9 mouse cellular contexts compared by ENCODE assay signal in genomic region chrX:73718271-73718670, GRCm38 (mm10). TPM values are rescaled to one million over a fixed set of nuclear protein-coding genes. Genes with fewer than 3 reads are reported as not detected.
DNase-seq lines count a peak whose midpoint lies in the region; ATAC-seq and TF ChIP-seq lines count a peak whose summit lies in the region.
"Had no signal": no experiment of that assay in that cellular context is flagged by ENCODE, and none has a peak within 500 bp of the region (broad histone marks: within the 10 kb centered on the region; RNA-seq: fewer than 3 reads in every experiment).

No protein-coding gene starts in this region.

- TF ChIP-seq CTCF in hindbrain, postnatal 0 days (IDR thresholded peaks at IDR 0.05; ENCODE audit: low read depth): no peak

- H3K9ac ChIP-seq in hindbrain, postnatal 0 days (replicated peaks; ENCODE audit: low read length): no peak overlapping the region
- H3K9ac ChIP-seq: midbrain, embryonic 12.5 days had no signal

- H3K4me1 ChIP-seq in hindbrain, postnatal 0 days (ENCODE audit: insufficient read depth, low read length): no peaks in the 10 kb centered on the region

- H3K9me3 ChIP-seq in hindbrain, postnatal 0 days (ENCODE audit: low read length): no peaks in the 10 kb centered on the region
- H3K9me3 ChIP-seq: midbrain, embryonic 12.5 days had no signal

- peak; percentile 91 for DNase-seq in heart, adult 11 months
- no peak for DNase-seq in heart, postnatal 14 days
- peak; percentile 30 for DNase-seq in Muller cell, postnatal 12 days (ENCODE audit: inconsistent ontology term)
- peak; percentile 29 for DNase-seq in fibroblast of lung, adult 2 months (ENCODE audit: low read depth)
- DNase-seq in hindbrain, postnatal 0 days (ENCODE audit: low spot score): no peak
- DNase-seq in lung, postnatal 10 days: peak; percentile 4
- no peak for DNase-seq in right cerebral cortex, adult 18-20 months
- DNase-seq in thymus, postnatal 14 days: no peak

- H3K27ac ChIP-seq in hindbrain, postnatal 0 days: no peak overlapping the region
- H3K27ac ChIP-seq: midbrain, embryonic 12.5 days had no signal

- intact Hi-C loops in heart, postnatal 14 days (cut with DNase I): loop anchor here (10.0 kb wide), 1 partner anchor 227 kb away; no protein-coding TSS in a partner anchor

- no peaks in the 10 kb centered on the region for H3K27me3 ChIP-seq in hindbrain, postnatal 0 days (ENCODE audit: insufficient read depth, low read length)
- H3K27me3 ChIP-seq: midbrain, embryonic 12.5 days had no signal

- no peaks in the 10 kb centered on the region for H3K36me3 ChIP-seq in hindbrain, postnatal 0 days (ENCODE audit: insufficient read depth, low read length)
- H3K36me3 ChIP-seq: midbrain, embryonic 12.5 days had no signal

- H3K4me2 ChIP-seq in hindbrain, postnatal 0 days (ENCODE audit: low read depth, low read length): peak overlapping the region; percentile 21; the same call in 1 of the 2 replicates

- no peak overlapping the region for H3K4me3 ChIP-seq in hindbrain, postnatal 0 days (ENCODE audit: low read length)

- WGBS in hindbrain, postnatal 0 days: 51% methylated on average over 3 of the region's 3 CpGs

- ATAC-seq in hindbrain, postnatal 0 days: no peak

RNA-seq across cellular contexts. Expression of gene Abcd1, which starts 1.9 kb away (rescaled TPM):
- total RNA-seq in heart, postnatal 14 days (2021): 10 to 100 TPM; 27.8 TPM
- 16.6 and 18.0 TPM in 2 replicates for total RNA-seq in hindbrain, postnatal 0 days (2014; rRNA removed)
- 8.4 and 8.5 TPM in 2 replicates for polyA plus RNA-seq in hindbrain, postnatal 0 days (2015; fragmentation: Nextera tagmentation; extraction: Ambion mirVana)

RNA-seq across cellular contexts. Expression of gene Bcap31, which starts 2.3 kb away (rescaled TPM):
- 10 to 100 TPM; 75.8 to 89.6 TPM for total RNA-seq in heart, postnatal 14 days (2021)
- total RNA-seq in hindbrain, postnatal 0 days (2014; rRNA removed): 50.1 and 50.6 TPM in 2 replicates
- 150 and 157 TPM in 2 replicates for polyA plus RNA-seq in hindbrain, postnatal 0 days (2015; fragmentation: Nextera tagmentation; extraction: Ambion mirVana)

RNA-seq across cellular contexts. Expression of gene Plxnb3, which starts 38.6 kb away (rescaled TPM):
- total RNA-seq in heart, postnatal 14 days (2021): 1 to 10 TPM; 1.0 to 1.2 TPM
- 7.4 and 13.6 TPM in 2 replicates for total RNA-seq in hindbrain, postnatal 0 days (2014; rRNA removed)
- 1.8 and 2.0 TPM in 2 replicates for polyA plus RNA-seq in hindbrain, postnatal 0 days (2015; fragmentation: Nextera tagmentation; extraction: Ambion mirVana)

RNA-seq across cellular contexts. Expression of gene Slc6a8, which starts 45.3 kb away (rescaled TPM):
- 100 to 1,000 TPM; 109 to 112 TPM for total RNA-seq in heart, postnatal 14 days (2021)
- total RNA-seq in hindbrain, postnatal 0 days (2014; rRNA removed): 60.6 and 61.1 TPM in 2 replicates
- 7.6 and 8.2 TPM in 2 replicates for polyA plus RNA-seq in hindbrain, postnatal 0 days (2015; fragmentation: Nextera tagmentation; extraction: Ambion mirVana)

RNA-seq across cellular contexts. Expression of gene Srpk3, which starts 55.9 kb away (rescaled TPM):
- total RNA-seq in heart, postnatal 14 days (2021): 10 to 100 TPM; 23.9 to 29.3 TPM
- 1.8 and 2.1 TPM in 2 replicates for total RNA-seq in hindbrain, postnatal 0 days (2014; rRNA removed)
- 2.7 and 2.9 TPM in 2 replicates for polyA plus RNA-seq in hindbrain, postnatal 0 days (2015; fragmentation: Nextera tagmentation; extraction: Ambion mirVana)

Comparison
In these comparisons a context has a peak if more than half of its experiments do, and no peak if none do; other contexts are left out.
1. DNase-seq: peak in heart, adult 11 months (single experiment), Muller cell, postnatal 12 days (single experiment), fibroblast of lung, adult 2 months (single experiment) and lung, postnatal 10 days (single experiment); none in heart, postnatal 14 days (0 of 2), hindbrain, postnatal 0 days (single experiment), right cerebral cortex, adult 18-20 months (single experiment) and thymus, postnatal 14 days (single experiment).